Mouse (Mus musculus) heart, adult 8-10 months (tissue): ENCODE measurements around the gene Pou6f1. TPM values are rescaled to one million over a fixed set of nuclear protein-coding genes. Genes with fewer than 3 reads are reported as not detected.
"Not testable (repeated sequence)": the region's sequence is repeated elsewhere in the genome, so short reads cannot be mapped to it uniquely, and the experiment has no call there.

ENCODE experiments used
- DNase-seq: peaks from one replicate; pipeline ENCODE4 v3.0.0; 2022; ENCODE audit warnings: low spot score
- total RNA-seq, 4 experiments: library from RNA; stranded (reverse); gene quantifications; 2 replicates each; pipeline ENCODE4 v1.2.4; 2022

Gene Pou6f1
- total RNA-seq, 4 experiments from 2014 or later, result 11.1 to 17.3 (median 13.8) TPM

- no peak for DNase-seq
These were observed 23.0 kb downstream of the Pou6f1 start for GRCm38 (mm10) chr15:100576810-100577209.

- DNase-seq, result no peak
These were observed 23.4 kb downstream of the Pou6f1 start for GRCm38 (mm10) chr15:100576392-100576791.

GRCm38 (mm10) chr15:100575366-100575765, 24.4 kb downstream of the Pou6f1 start:
- DNase-seq, result no peak

GRCm38 (mm10) chr15:100574378-100574777, 25.4 kb downstream of the Pou6f1 start:
- no peak for DNase-seq

GRCm38 (mm10) chr15:100573946-100574345, 25.8 kb downstream of the Pou6f1 start:
- no peak for DNase-seq

- no peak for DNase-seq
These were observed 30.5 kb downstream of the Pou6f1 start for GRCm38 (mm10) chr15:100569239-100569638.

GRCm38 (mm10) chr15:100566531-100566930, 33.3 kb downstream of the Pou6f1 start:
- no peak for DNase-seq

GRCm38 (mm10) chr15:100557705-100558433, 41.9 kb downstream of the Pou6f1 start:
- DNase-seq, result no peak

- DNase-seq, result no peak
These were observed 43.4 kb downstream of the Pou6f1 start for GRCm38 (mm10) chr15:100556378-100556777.

GRCm38 (mm10) chr15:100555965-100556364, 43.8 kb downstream of the Pou6f1 start:
- peak; percentile 46 for DNase-seq

- DNase-seq, result peak; percentile 99
These were observed 48.2 kb downstream of the Pou6f1 start, which contains the start of gene Tfcp2 for GRCm38 (mm10) chr15:100551326-100552307. Tfcp2 (minus strand) TSS chr15:100552008.

- DNase-seq, result no peak
These were observed 49.5 kb downstream of the Pou6f1 start for GRCm38 (mm10) chr15:100550280-100550679.

- not testable (repeated sequence) for DNase-seq
These were observed 56.1 kb downstream of the Pou6f1 start for GRCm38 (mm10) chr15:100543651-100544030.

GRCm38 (mm10) chr15:100542876-100543650, 56.7 kb downstream of the Pou6f1 start:
- DNase-seq, result not testable (repeated sequence)

- DNase-seq, result no peak
These were observed 58.4 kb downstream of the Pou6f1 start for GRCm38 (mm10) chr15:100541426-100541825.

GRCm38 (mm10) chr15:100541001-100541400, 58.8 kb downstream of the Pou6f1 start:
- not testable (repeated sequence) for DNase-seq

- DNase-seq, result no peak
These were observed 60.4 kb downstream of the Pou6f1 start for GRCm38 (mm10) chr15:100539411-100539810.

- DNase-seq, result peak; percentile 66
These were observed 61.9 kb downstream of the Pou6f1 start for GRCm38 (mm10) chr15:100537913-100538312.

GRCm38 (mm10) chr15:100527900-100528299, 71.9 kb downstream of the Pou6f1 start:
- DNase-seq, result no peak

GRCm38 (mm10) chr15:100525405-100525804, 74.4 kb downstream of the Pou6f1 start:
- DNase-seq, result no peak
